Mouse (Mus musculus): ENCODE data around the gene Vangl1. TPM values are rescaled to one million over a fixed set of nuclear protein-coding genes. Genes with fewer than 3 reads are reported as not detected.

Gene Vangl1
- polyA plus RNA-seq (2012; rRNA removed), result 9.7 and 10.6 TPM in 2 replicates

GRCm38 (mm10) chr3:102203781-102204721, at the start of gene Vangl1:
Gene Vangl1, minus strand, starts transcription at chr3:102204693.
- Histone ChIP-seq H3K27me3 (ENCODE audit: control insufficient read depth, insufficient read depth, low read length) (no peaks in the 10 kb centered on the region; the same call in 1 of the 2 replicates), H3K36me3 (ENCODE audit: control insufficient read depth, insufficient read depth, low read length) (no peaks in the 10 kb centered on the region), H3K4me3 (ENCODE audit: control insufficient read depth, insufficient read depth, low read length) (peak within 1 kb of the TSS; percentile 11), H3K4me1 (replicated peaks; ENCODE audit: control insufficient read depth, insufficient read depth, low read length) (no peaks in the 10 kb centered on the region; the same call in 1 of the 2 replicates), H3K27ac (ENCODE audit: control insufficient read depth, insufficient read depth, low read length) (no peak within 1 kb of the TSS)
- no peak for DNase-seq
- no peak for TF ChIP-seq CTCF (IDR thresholded peaks at IDR 0.05; ENCODE audit: borderline replicate concordance, control insufficient read depth, extremely low read depth, insufficient read depth, low read length, poor library complexity)
- WGBS, result under 1% methylated on average over 91 of the region's 95 CpGs

- WGBS, result 72% methylated on average over 4 of the region's 4 CpGs
These were observed 49.1 kb upstream of the Vangl1 start for GRCm38 (mm10) chr3:102253554-102253953.

GRCm38 (mm10) chr3:102252927-102253326, 48.4 kb upstream of the Vangl1 start:
- Histone ChIP-seq H3K27me3 (ENCODE audit: control insufficient read depth, insufficient read depth, low read length) (no peaks in the 10 kb centered on the region), H3K4me3 (ENCODE audit: control insufficient read depth, insufficient read depth, low read length) (no peak overlapping the region), H3K4me1 (replicated peaks; ENCODE audit: control insufficient read depth, insufficient read depth, low read length) (no peaks in the 10 kb centered on the region), H3K36me3 (ENCODE audit: control insufficient read depth, insufficient read depth, low read length) (no peaks in the 10 kb centered on the region), H3K27ac (ENCODE audit: control insufficient read depth, insufficient read depth, low read length) (no peak overlapping the region)
- TF ChIP-seq POLR2A (IDR thresholded peaks at IDR 0.05; ENCODE audit: control insufficient read depth, extremely low read depth, insufficient read depth, low read length, poor library complexity), result no peak
- TF ChIP-seq CTCF (IDR thresholded peaks at IDR 0.05; ENCODE audit: borderline replicate concordance, control insufficient read depth, extremely low read depth, insufficient read depth, low read length, poor library complexity), result no peak
- 84% methylated on average over 3 of the region's 3 CpGs for WGBS
- DNase-seq, result no peak

More at GRCm38 (mm10) chr3:102253554-102253953, 49.1 kb upstream of the Vangl1 start:
- TF ChIP-seq CTCF (IDR thresholded peaks at IDR 0.05; ENCODE audit: borderline replicate concordance, control insufficient read depth, extremely low read depth, insufficient read depth, low read length, poor library complexity), result no peak
- TF ChIP-seq POLR2A (IDR thresholded peaks at IDR 0.05; ENCODE audit: control insufficient read depth, extremely low read depth, insufficient read depth, low read length, poor library complexity), result no peak
- no peak for DNase-seq
- Histone ChIP-seq H3K4me1 (replicated peaks; ENCODE audit: control insufficient read depth, insufficient read depth, low read length) (no peaks in the 10 kb centered on the region), H3K4me3 (ENCODE audit: control insufficient read depth, insufficient read depth, low read length) (no peak overlapping the region), H3K36me3 (ENCODE audit: control insufficient read depth, insufficient read depth, low read length) (no peaks in the 10 kb centered on the region), H3K27me3 (ENCODE audit: control insufficient read depth, insufficient read depth, low read length) (no peaks in the 10 kb centered on the region), H3K27ac (ENCODE audit: control insufficient read depth, insufficient read depth, low read length) (no peak overlapping the region)

GRCm38 (mm10) chr3:102250873-102251272, 46.4 kb upstream of the Vangl1 start:
- no peaks in the 10 kb centered on the region for H3K27me3 ChIP-seq (ENCODE audit: control insufficient read depth, insufficient read depth, low read length)
- 87% methylated on average over 3 of the region's 3 CpGs for WGBS
- no peaks in the 10 kb centered on the region for H3K36me3 ChIP-seq (ENCODE audit: control insufficient read depth, insufficient read depth, low read length)
- no peak overlapping the region for H3K27ac ChIP-seq (ENCODE audit: control insufficient read depth, insufficient read depth, low read length)
- H3K4me3 ChIP-seq (ENCODE audit: control insufficient read depth, insufficient read depth, low read length), result no peak overlapping the region
- H3K4me1 ChIP-seq (replicated peaks; ENCODE audit: control insufficient read depth, insufficient read depth, low read length), result no peaks in the 10 kb centered on the region
- TF ChIP-seq CTCF (IDR thresholded peaks at IDR 0.05; ENCODE audit: borderline replicate concordance, control insufficient read depth, extremely low read depth, insufficient read depth, low read length, poor library complexity), result no peak
- DNase-seq, result no peak

GRCm38 (mm10) chr3:102249401-102249991, 45.0 kb upstream of the Vangl1 start:
- Histone ChIP-seq H3K27me3 (ENCODE audit: control insufficient read depth, insufficient read depth, low read length) (no peaks in the 10 kb centered on the region), H3K27ac (ENCODE audit: control insufficient read depth, insufficient read depth, low read length) (no peak overlapping the region), H3K36me3 (ENCODE audit: control insufficient read depth, insufficient read depth, low read length) (no peaks in the 10 kb centered on the region), H3K4me1 (replicated peaks; ENCODE audit: control insufficient read depth, insufficient read depth, low read length) (no peaks in the 10 kb centered on the region), H3K4me3 (ENCODE audit: control insufficient read depth, insufficient read depth, low read length) (no peak overlapping the region)
- WGBS, result 58% methylated on average over 9 of the region's 9 CpGs
- DNase-seq, result no peak
- TF ChIP-seq CTCF (IDR thresholded peaks at IDR 0.05; ENCODE audit: borderline replicate concordance, control insufficient read depth, extremely low read depth, insufficient read depth, low read length, poor library complexity) (no peak), POLR2A (IDR thresholded peaks at IDR 0.05; ENCODE audit: control insufficient read depth, extremely low read depth, insufficient read depth, low read length, poor library complexity) (no peak)

GRCm38 (mm10) chr3:102244601-102245000, 40.1 kb upstream of the Vangl1 start:
- no peak for TF ChIP-seq POLR2A (IDR thresholded peaks at IDR 0.05; ENCODE audit: control insufficient read depth, extremely low read depth, insufficient read depth, low read length, poor library complexity)
- TF ChIP-seq CTCF (IDR thresholded peaks at IDR 0.05; ENCODE audit: borderline replicate concordance, control insufficient read depth, extremely low read depth, insufficient read depth, low read length, poor library complexity), result no peak
- H3K4me1 ChIP-seq (replicated peaks; ENCODE audit: control insufficient read depth, insufficient read depth, low read length), result no peaks in the 10 kb centered on the region
- WGBS, result 82% methylated on average over 3 of the region's 3 CpGs
- no peak for DNase-seq
- no peak overlapping the region for H3K4me3 ChIP-seq (ENCODE audit: control insufficient read depth, insufficient read depth, low read length)
- no peaks in the 10 kb centered on the region for H3K27me3 ChIP-seq (ENCODE audit: control insufficient read depth, insufficient read depth, low read length)
- no peak overlapping the region for H3K27ac ChIP-seq (ENCODE audit: control insufficient read depth, insufficient read depth, low read length)
- no peaks in the 10 kb centered on the region for H3K36me3 ChIP-seq (ENCODE audit: control insufficient read depth, insufficient read depth, low read length)
